ENCODE assay signal across 28 mouse cellular contexts in the genomic region with DNA sequence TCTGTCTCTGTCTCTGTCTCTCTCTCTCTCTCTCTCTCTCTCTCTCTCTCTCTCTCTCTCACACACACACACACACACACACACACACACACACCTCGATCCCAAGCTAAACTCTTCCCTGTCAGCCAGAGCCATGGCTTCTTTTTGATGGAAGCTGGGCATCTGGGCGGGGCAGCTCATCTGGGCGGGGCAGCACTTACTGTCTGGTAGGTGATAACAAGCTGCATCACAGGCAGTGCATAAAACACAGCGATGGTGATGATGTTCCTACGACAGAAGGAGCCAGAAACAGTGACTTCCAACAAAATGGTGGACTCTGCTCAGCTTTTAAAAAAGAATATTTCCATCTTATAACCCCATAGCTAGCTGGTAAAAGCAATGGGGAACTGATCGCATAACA.
A peak's percentile ranks its signal among the peaks of the same experiment; 100 is the strongest.
DNase-seq lines count a peak whose midpoint lies in the region; ATAC-seq lines count a peak whose summit lies in the region.
"Had no signal": no experiment of that assay in that cellular context is flagged by ENCODE, and none has a peak within 500 bp of the region (broad histone marks: within the 10 kb centered on the region; RNA-seq: fewer than 3 reads in every experiment).

No protein-coding gene starts in this region.

- H3K9ac ChIP-seq in liver, embryonic 15.5 days = no peak overlapping the region
- H3K9ac ChIP-seq: embryonic facial prominence, embryonic 13.5 days; limb, embryonic 15.5 days; lung, embryonic 15.5 days had no signal

- no peaks in the 10 kb centered on the region for H3K9me3 ChIP-seq in liver, embryonic 15.5 days (replicated peaks)
- H3K9me3 ChIP-seq: embryonic facial prominence, embryonic 13.5 days; hindbrain, embryonic 10.5 days; limb, embryonic 10.5 days; limb, embryonic 15.5 days; lung, embryonic 15.5 days; megakaryocyte, embryonic 14.5 days had no signal

- H3K36me3 ChIP-seq in liver, embryonic 15.5 days (replicated peaks) = no peaks in the 10 kb centered on the region
- H3K36me3 ChIP-seq: embryonic facial prominence, embryonic 13.5 days; hindbrain, embryonic 10.5 days; limb, embryonic 10.5 days; limb, embryonic 15.5 days; lung, embryonic 15.5 days had no signal

- peak; percentile 85 for ATAC-seq in liver, embryonic 15.5 days (ENCODE audit: insufficient read depth)
- ATAC-seq: forebrain, embryonic 14.5 days; hindbrain, embryonic 16.5 days had no signal

- peak; percentile 58 for DNase-seq in c-Kit-positive CD71-positive TER-119-positive erythroid progenitor cells, embryonic 14.5 days (ENCODE audit: low spot score)
- DNase-seq in liver = peak; percentile 81
- DNase-seq in adrenal gland, postnatal 14 days = no peak
- DNase-seq in ovary, adult 18-20 months (ENCODE audit: low spot score) = no peak
- no peak for DNase-seq in cerebellum, adult 9-11 months
- no peak for DNase-seq in right cerebral cortex, postnatal 25 days
- DNase-seq: cerebellum, adult 11-12 months; cerebellum, postnatal 10 days; gastrocnemius, postnatal 14 days; heart, postnatal 14 days; kidney, adult 18-20 months; lung, postnatal 36 days; midbrain, embryonic 14.5 days; retina, postnatal 1 day; right cerebral cortex, postnatal 14 days; thymus, adult 18-20 months; thymus, postnatal 36 days had no signal

- WGBS in liver, embryonic 15.5 days (ENCODE audit: insufficient replicate concordance) = 40% methylated on average over 6 of the region's 6 CpGs

- peak overlapping the region; percentile 36 for H3K4me2 ChIP-seq in liver, embryonic 15.5 days
- H3K4me2 ChIP-seq: embryonic facial prominence, embryonic 13.5 days; limb, embryonic 15.5 days; lung, embryonic 15.5 days had no signal

- no peaks in the 10 kb centered on the region; the same call in 1 of the 2 replicates for H3K27me3 ChIP-seq in liver, embryonic 15.5 days
- H3K27me3 ChIP-seq: embryonic facial prominence, embryonic 13.5 days; limb, embryonic 15.5 days; lung, embryonic 15.5 days had no signal

- no peak overlapping the region for H3K4me3 ChIP-seq in liver, embryonic 15.5 days (replicated peaks)
- H3K4me3 ChIP-seq: embryonic facial prominence, embryonic 13.5 days; hindbrain, embryonic 10.5 days; limb, embryonic 10.5 days; limb, embryonic 15.5 days; lung, embryonic 15.5 days; megakaryocyte, embryonic 14.5 days had no signal

- H3K27ac ChIP-seq in liver, embryonic 15.5 days (replicated peaks) = no peak overlapping the region
- H3K27ac ChIP-seq: embryonic facial prominence, embryonic 13.5 days; hindbrain, embryonic 10.5 days; kidney, postnatal 0 days; limb, embryonic 10.5 days; limb, embryonic 15.5 days; lung, embryonic 15.5 days; stomach, postnatal 0 days had no signal

- peaks cover 24% of the 10 kb centered on the region for H3K4me1 ChIP-seq in liver, embryonic 15.5 days (replicated peaks)
- H3K4me1 ChIP-seq: embryonic facial prominence, embryonic 13.5 days; hindbrain, embryonic 10.5 days; limb, embryonic 10.5 days; limb, embryonic 15.5 days; megakaryocyte, embryonic 14.5 days had no signal

Comparison
In these comparisons a context has a peak if more than half of its experiments do, and no peak if none do; other contexts are left out.
1. DNase-seq: peak in c-Kit-positive CD71-positive TER-119-positive erythroid progenitor cells, embryonic 14.5 days (single experiment) and liver (single experiment); none in adrenal gland, postnatal 14 days (single experiment), ovary, adult 18-20 months (single experiment), cerebellum, adult 9-11 months (single experiment) and right cerebral cortex, postnatal 25 days (single experiment).